Mouse (Mus musculus): Measurements from ENCODE around the gene Snx29.

GRCm38 (mm10) chr16:11496721-11497120 is 174.0 kb downstream of the Snx29 start:
- TF ChIP-seq CTCF (IDR thresholded peaks at IDR 0.05; ENCODE audit: borderline replicate concordance, insufficient read depth, low read depth, low read length) = no peak
- TF ChIP-seq POLR2A (IDR thresholded peaks at IDR 0.05; ENCODE audit: borderline replicate concordance, insufficient read depth, low read length) = no peak
